Mouse (Mus musculus) bone marrow, adult 2 months (tissue): ENCODE data around the gene Tnfrsf14.

Experiments
- CTCF ChIP-seq: fragments of 200-500 bp; IDR thresholded peaks from 2 replicates; pipeline ENCODE4 v1.5.1; 2011; ENCODE audit warnings: low read length, control low read depth; ENCODE audit not compliant: control insufficient read depth, insufficient read depth
- POLR2A ChIP-seq: fragments of 200-500 bp; IDR thresholded peaks from 2 replicates; pipeline ENCODE4 v1.6.1; 2011; ENCODE audit warnings: low read depth, mild to moderate bottlenecking, control low read depth, low read length, borderline replicate concordance; ENCODE audit not compliant: control insufficient read depth

DNA sequence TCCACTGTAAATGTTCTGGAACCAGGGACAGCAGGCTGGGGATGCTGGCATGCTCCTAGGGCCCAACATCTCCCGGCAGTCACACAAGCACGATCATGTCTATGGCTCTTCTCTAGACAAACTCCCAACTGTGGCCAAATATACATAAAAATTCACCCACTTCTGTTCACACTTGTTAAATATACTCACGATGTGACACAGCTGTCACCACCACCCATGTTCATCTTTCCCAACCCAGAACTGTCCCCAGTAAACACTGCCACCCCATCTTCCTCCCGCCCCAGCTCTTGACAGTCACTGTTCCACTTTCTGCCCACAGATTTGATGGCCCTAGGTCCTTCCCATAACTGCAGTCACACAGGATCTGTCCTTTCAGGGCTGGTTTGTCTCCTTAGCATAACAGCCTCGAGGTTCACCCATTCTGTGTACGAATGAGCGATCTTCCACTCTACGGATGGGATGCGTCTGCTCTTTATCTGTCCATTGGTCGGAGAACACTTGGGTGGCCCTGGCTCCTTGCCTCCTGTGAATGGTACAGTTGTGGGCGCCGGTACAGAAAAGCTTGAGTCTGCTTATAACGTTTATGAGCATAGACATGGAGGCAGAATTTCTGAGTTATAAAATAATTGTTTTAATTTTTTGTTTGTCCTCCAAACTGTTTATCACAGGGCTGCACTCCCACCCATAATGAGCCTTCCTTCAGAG is 29.1 kb upstream of the Tnfrsf14 start:
- TF ChIP-seq POLR2A (no peak), CTCF (no peak)
